ENCODE assay signal across 28 mouse cellular contexts in genomic region chr5:33084599-33084998, GRCm38 (mm10). TPM values are rescaled to one million over a fixed set of nuclear protein-coding genes. Genes with fewer than 3 reads are reported as not detected.
DNase-seq lines count a peak whose midpoint lies in the region; ATAC-seq and TF ChIP-seq lines count a peak whose summit lies in the region.
"Had no signal": no experiment of that assay in that cellular context is flagged by ENCODE, and none has a peak within 500 bp of the region (broad histone marks: within the 10 kb centered on the region; RNA-seq: fewer than 3 reads in every experiment).

No protein-coding gene starts in this region.

- 77% methylated on average over 5 of the region's 5 CpGs for WGBS in intestine, embryonic 15.5 days
- 50% methylated on average over 5 of the region's 5 CpGs for WGBS in intestine, postnatal 0 days

- no peak for TF ChIP-seq CTCF in intestine, postnatal 0 days (IDR thresholded peaks at IDR 0.05; ENCODE audit: low read depth)

- no peaks in the 10 kb centered on the region for H3K4me1 ChIP-seq in intestine, embryonic 15.5 days (replicated peaks)
- H3K4me1 ChIP-seq in intestine, postnatal 0 days (replicated peaks; ENCODE audit: control insufficient read depth, insufficient read depth, low read length), result 0 out of 2 replicates have a peak, but pooled peaks cover 2% of the 10 kb centered on the region
- H3K4me1 ChIP-seq: embryonic facial prominence, embryonic 13.5 days; embryonic facial prominence, embryonic 15.5 days; forebrain, embryonic 10.5 days; forebrain, embryonic 12.5 days had no signal

- no peaks in the 10 kb centered on the region for H3K27me3 ChIP-seq in intestine, embryonic 15.5 days (replicated peaks)
- H3K27me3 ChIP-seq in intestine, postnatal 0 days (replicated peaks; ENCODE audit: control insufficient read depth, insufficient read depth, low read length), result no peaks in the 10 kb centered on the region
- H3K27me3 ChIP-seq: embryonic facial prominence, embryonic 13.5 days; embryonic facial prominence, embryonic 15.5 days; forebrain, embryonic 12.5 days had no signal

- no peak overlapping the region for H3K4me3 ChIP-seq in intestine, embryonic 15.5 days (replicated peaks)
- H3K4me3 ChIP-seq in intestine, postnatal 0 days (ENCODE audit: low read depth, low read length), result no peak overlapping the region
- H3K4me3 ChIP-seq: embryonic facial prominence, embryonic 13.5 days; embryonic facial prominence, embryonic 15.5 days; erythroblast, embryonic 14.5 days; forebrain, embryonic 10.5 days; forebrain, embryonic 12.5 days had no signal

- H3K9ac ChIP-seq in intestine, embryonic 15.5 days, result no peak overlapping the region
- H3K9ac ChIP-seq in intestine, postnatal 0 days (ENCODE audit: low read depth, low read length), result no peak overlapping the region
- H3K9ac ChIP-seq: embryonic facial prominence, embryonic 13.5 days; embryonic facial prominence, embryonic 15.5 days; forebrain, embryonic 12.5 days had no signal

- peak; percentile 47; the same call in 1 of the 2 replicates for ATAC-seq in intestine, embryonic 15.5 days
- ATAC-seq in intestine, postnatal 0 days, result peak; percentile 62
- ATAC-seq: activated CD4-positive, CD25-positive, alpha-beta regulatory T cell, adult 4 months; CD4-positive, CD25-positive, alpha-beta regulatory T cell, adult 4 months; forebrain, embryonic 14.5 days; forebrain, embryonic 16.5 days; Patski had no signal

- no peaks in the 10 kb centered on the region for H3K36me3 ChIP-seq in intestine, embryonic 15.5 days
- no peaks in the 10 kb centered on the region for H3K36me3 ChIP-seq in intestine, postnatal 0 days (ENCODE audit: control insufficient read depth, insufficient read depth)
- H3K36me3 ChIP-seq: embryonic facial prominence, embryonic 13.5 days; embryonic facial prominence, embryonic 15.5 days; forebrain, embryonic 10.5 days; forebrain, embryonic 12.5 days; G1E had no signal

- no peak for DNase-seq in heart, adult 9 months (ENCODE audit: low spot score in 2 of 2)
- DNase-seq in B cell, adult 2 months, result no peak
- no peak for DNase-seq in embryo, embryonic 10 days (ENCODE audit: low spot score)
- DNase-seq: adrenal gland, adult 8-10 months; adrenal gland, postnatal 14 days; adrenal gland, postnatal 36 days; cerebellum, adult 11-12 months; cerebellum, adult 2 months; cerebellum, adult 9-10 months; cerebellum, postnatal 10 days; cerebellum, postnatal 25 days; embryo, embryonic 11 days had no signal

- H3K4me2 ChIP-seq in intestine, embryonic 15.5 days (replicated peaks), result no peak overlapping the region
- no peak overlapping the region for H3K4me2 ChIP-seq in intestine, postnatal 0 days (replicated peaks; ENCODE audit: low read depth)
- H3K4me2 ChIP-seq: embryonic facial prominence, embryonic 13.5 days; embryonic facial prominence, embryonic 15.5 days; forebrain, embryonic 12.5 days had no signal

- no peak overlapping the region for H3K27ac ChIP-seq in intestine, embryonic 15.5 days
- no peak overlapping the region; the same call in 1 of the 2 replicates for H3K27ac ChIP-seq in intestine, postnatal 0 days (ENCODE audit: low read depth, low read length)
- H3K27ac ChIP-seq: embryonic facial prominence, embryonic 13.5 days; embryonic facial prominence, embryonic 15.5 days; forebrain, embryonic 10.5 days; forebrain, embryonic 12.5 days had no signal

- H3K9me3 ChIP-seq in intestine, embryonic 15.5 days, result no peaks in the 10 kb centered on the region
- H3K9me3 ChIP-seq in intestine, postnatal 0 days (ENCODE audit: control insufficient read depth), result no peaks in the 10 kb centered on the region
- H3K9me3 ChIP-seq: embryonic facial prominence, embryonic 13.5 days; embryonic facial prominence, embryonic 15.5 days; forebrain, embryonic 10.5 days; forebrain, embryonic 12.5 days; G1E had no signal

RNA-seq across cellular contexts. Expression of gene Slc5a1, which starts 19.4 kb away (rescaled TPM):
- polyA plus RNA-seq in intestine, embryonic 15.5 days (2015; fragmentation: Nextera tagmentation; extraction: Ambion mirVana), result 52.1 and 61.9 TPM in 2 replicates
- polyA plus RNA-seq in intestine, postnatal 0 days (2015; fragmentation: Nextera tagmentation; extraction: Ambion mirVana), result 158 and 164 TPM in 2 replicates
- polyA plus RNA-seq: activated CD4-positive, CD25-positive, alpha-beta regulatory T cell, adult 4 months; CD4-positive, CD25-positive, alpha-beta regulatory T cell, adult 4 months; cortical plate, adult 2 months; embryonic facial prominence, embryonic 11.5 days; erythroblast, embryonic 14.5 days; forebrain, embryonic 10.5 days; forebrain, embryonic 12.5 days; forebrain, embryonic 14.5 days; forebrain, embryonic 16.5 days; frontal cortex, adult 2 months; G1E had no signal
